Mouse (Mus musculus) urinary bladder, postnatal 14 days (tissue): ENCODE results near the gene Ptpn20.

Experiments used
- DNase-seq: peaks from one replicate; pipeline ENCODE4 v3.0.0; 2021; ENCODE audit warnings: low spot score

Ptpn20 gene

DNA sequence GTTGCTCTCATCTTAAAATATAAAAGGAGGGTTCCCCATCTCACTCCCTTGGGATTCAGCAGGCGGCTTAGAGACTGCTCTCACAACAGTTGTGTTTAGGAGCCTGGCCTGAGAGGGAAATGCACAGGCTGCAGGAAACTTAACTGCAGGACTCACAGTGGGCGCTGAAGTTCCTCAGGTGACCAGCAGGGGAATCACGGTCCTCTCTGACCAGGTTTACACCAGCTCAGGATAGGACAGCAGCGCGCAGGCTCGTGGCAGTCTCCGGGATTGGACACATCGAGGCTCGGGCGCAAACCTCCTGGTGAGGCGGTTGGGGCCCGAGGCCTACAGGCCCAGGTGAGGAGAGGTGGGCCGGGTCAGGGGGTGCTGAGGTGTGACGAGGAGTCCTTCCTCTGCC is at the start of gene Ptpn20:
Gene Ptpn20 (plus strand): TSS at position 257 of the 400 bp plus-strand sequence.
- no peak for DNase-seq

DNA sequence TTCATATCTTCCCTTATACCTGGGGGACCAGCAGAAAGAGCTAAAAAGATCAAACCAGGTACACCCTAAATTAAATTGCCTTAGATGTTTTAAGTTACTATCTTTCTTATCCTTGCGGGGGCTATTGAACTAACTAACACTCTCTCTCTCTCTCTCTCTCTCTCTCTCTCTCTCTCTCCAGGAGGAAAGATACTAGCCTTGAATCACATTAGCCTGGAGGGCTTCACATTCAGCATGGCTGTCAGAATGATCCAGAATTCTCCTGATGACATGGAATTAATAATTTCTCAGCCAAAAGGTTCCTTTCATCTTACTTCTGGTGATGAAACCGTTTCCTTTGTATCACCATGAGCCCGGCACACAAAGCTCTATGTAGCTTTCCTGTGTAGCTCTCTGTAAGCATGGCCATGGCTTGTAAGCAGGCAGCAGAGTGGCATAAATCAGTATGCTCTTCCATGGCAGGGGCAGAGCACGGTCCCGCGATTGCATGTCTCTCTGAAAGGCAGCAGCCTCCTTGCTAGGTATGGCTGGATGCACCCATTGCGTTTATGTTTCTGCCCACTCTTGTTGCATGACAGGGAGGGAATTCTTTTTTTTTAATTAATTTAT is 49.3 kb upstream of the Ptpn20 start:
- DNase-seq = no peak

- no peak for DNase-seq
Observed at GRCm38 (mm10) chr14:33545565-33546143, 43.4 kb upstream of the Ptpn20 start.

- no peak for DNase-seq
Observed at GRCm38 (mm10) chr14:33548650-33549049, 40.4 kb upstream of the Ptpn20 start.

DNA sequence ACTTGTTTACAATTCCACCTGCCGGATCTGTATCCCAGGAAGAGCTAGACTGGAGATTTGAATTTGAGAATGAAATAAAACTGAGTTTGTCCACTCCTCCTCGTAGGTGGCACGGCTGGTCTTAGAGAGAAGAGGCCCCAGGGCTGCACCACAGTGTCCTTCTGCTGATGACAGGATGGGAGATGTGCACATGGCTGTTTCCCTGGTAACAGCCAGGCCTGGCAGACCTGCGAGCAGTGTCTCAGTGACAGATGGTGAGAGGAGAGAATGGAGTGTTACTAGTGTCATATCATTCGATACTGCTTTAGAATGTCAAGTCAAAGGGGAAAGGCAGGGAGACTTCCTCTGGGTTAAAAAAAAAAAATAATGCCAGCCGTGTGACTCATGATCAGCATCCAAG is 39.2 kb upstream of the Ptpn20 start:
- no peak for DNase-seq

GRCm38 (mm10) chr14:33570737-33571136 is 18.3 kb upstream of the Ptpn20 start:
- DNase-seq = no peak

DNA sequence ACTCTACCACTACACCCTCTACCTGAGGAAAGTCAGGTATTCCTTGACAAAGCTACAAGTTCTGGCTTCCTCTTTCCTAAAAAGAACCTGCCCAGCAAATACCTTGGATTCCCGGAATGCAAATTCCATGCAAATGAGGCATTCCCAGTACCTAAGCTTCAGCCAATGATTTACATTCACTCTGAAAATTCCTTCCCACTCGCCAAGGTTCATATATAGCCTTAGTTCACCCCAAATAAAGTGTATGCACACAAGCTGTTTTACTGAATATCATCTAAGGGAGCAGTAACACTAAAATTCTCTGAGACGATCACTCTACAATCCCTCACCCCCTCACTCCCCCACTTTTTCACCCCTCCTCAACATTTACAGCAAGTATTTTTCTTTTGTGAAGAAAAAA is 15.4 kb upstream of the Ptpn20 start:
- DNase-seq = no peak

GRCm38 (mm10) chr14:33579771-33580484 is 9.1 kb upstream of the Ptpn20 start:
- no peak for DNase-seq

- no peak for DNase-seq
Observed at GRCm38 (mm10) chr14:33598376-33599130, 9.5 kb downstream of the Ptpn20 start.

GRCm38 (mm10) chr14:33607431-33607830 is 18.4 kb downstream of the Ptpn20 start:
- no peak for DNase-seq

- DNase-seq = no peak
Observed at GRCm38 (mm10) chr14:33625036-33625435, 36.0 kb downstream of the Ptpn20 start.

DNA sequence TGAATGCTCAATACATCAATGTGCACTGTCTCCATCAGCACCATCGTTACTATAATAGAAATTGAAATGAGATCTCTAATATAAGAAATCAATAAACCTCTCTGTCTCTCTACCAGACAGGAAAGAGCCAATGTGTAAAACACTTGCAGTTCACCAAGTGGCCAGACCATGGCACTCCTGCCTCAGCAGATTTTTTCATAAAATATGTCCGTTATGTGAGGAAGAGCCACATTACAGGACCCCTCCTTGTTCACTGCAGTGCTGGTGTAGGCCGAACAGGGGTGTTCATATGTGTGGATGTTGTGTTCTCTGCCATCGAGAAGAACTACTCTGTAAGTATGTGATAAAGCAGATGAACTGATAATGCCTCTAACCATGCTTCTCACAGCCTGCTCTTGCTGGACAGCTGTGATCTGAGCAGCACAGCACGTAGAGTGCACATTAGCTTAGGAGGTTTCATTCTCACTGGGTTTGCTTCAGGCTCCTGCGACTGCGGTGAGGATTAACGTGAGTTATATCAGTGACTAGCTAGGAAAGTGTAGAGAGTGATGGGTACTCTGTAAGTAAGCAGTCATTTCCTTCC is 43.9 kb downstream of the Ptpn20 start:
- no peak for DNase-seq

- DNase-seq = no peak
Observed at GRCm38 (mm10) chr14:33634354-33634753, 45.3 kb downstream of the Ptpn20 start.

DNA sequence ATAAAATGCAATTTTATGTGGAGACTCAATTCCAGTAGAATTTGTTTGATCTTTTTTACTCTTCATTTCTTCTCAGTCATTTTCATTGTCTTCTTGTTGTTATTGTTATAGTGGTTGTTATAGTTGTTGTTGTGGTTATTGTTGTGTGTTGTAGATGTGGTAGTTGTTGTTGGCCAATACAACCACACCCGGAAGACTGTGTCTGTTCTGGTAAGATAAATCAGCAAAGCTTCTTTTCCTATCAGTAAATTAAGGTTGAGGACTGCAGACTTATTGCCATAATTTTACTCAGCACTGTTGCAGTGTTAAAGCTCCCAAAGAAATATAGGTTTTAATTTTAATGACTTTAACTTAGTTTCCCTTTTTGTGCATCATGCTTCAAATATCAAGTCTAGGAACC is 45.8 kb downstream of the Ptpn20 start:
- no peak for DNase-seq

- no peak for DNase-seq
Observed at GRCm38 (mm10) chr14:33639357-33639756, 50.4 kb downstream of the Ptpn20 start.

GRCm38 (mm10) chr14:33650721-33651120 is 61.7 kb downstream of the Ptpn20 start:
- DNase-seq = no peak

GRCm38 (mm10) chr14:33657471-33657901 is 68.5 kb downstream of the Ptpn20 start:
- DNase-seq = no peak

DNA sequence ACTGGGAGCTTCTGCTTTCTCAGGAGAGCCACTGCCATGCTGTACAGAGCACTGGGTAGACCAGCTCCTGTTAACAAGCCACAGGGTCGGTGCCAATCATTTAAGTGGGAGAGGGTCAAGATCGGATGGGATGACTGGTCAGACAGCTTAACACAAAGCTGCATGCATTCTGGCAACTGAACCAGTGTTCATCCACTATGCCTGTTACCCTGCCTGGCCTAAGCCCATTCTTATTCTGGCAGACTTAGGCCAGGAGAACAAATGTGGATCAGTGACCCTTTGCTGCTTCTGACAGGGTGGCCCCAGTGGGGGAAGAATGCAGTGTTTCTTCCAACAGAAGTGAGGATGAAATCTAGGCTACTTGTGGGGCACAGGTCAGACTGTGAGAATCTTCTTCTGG is 69.3 kb downstream of the Ptpn20 start:
- no peak for DNase-seq

DNA sequence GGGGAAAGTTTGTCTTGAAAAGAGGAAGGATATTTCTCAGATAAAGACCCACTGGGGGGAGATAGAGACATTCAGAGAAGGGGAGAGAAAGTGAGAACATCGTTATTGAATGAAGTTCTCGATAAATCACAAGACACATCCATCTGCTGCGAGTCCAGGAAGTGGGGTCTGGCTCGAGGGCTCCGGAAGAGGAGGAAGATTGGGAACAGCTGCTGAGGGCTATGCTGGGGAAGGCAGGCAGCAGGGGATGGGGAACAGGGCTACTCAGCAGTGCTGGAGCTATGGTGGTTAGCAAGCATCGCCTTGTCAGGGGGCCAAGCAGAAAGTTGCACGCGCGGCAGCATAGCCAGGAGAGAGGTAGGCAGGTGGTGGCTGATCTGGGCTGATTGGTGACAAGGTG is 73.1 kb downstream of the Ptpn20 start:
- no peak for DNase-seq

- DNase-seq = no peak
Observed at GRCm38 (mm10) chr14:33666301-33666700, 77.3 kb downstream of the Ptpn20 start.

DNA sequence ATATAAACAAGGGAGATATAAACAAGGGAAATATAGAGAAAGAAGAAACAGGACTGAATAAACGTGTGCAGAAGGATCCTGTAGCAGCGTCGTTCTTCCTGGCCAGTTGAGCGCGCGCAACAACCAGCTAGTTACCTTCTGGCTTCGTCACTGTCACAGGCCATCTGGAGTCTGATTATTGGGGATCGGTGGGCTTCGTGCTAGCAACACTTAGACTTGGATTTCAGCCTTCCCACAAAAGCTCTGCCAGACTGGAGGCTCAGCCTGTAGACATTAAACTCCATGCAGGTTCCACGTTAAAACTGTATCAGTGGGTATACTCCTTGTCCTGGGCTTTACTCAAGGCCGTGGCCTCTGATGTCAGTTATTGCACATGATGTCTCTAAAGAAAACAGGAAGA is 80.9 kb downstream of the Ptpn20 start:
- no peak for DNase-seq

DNA sequence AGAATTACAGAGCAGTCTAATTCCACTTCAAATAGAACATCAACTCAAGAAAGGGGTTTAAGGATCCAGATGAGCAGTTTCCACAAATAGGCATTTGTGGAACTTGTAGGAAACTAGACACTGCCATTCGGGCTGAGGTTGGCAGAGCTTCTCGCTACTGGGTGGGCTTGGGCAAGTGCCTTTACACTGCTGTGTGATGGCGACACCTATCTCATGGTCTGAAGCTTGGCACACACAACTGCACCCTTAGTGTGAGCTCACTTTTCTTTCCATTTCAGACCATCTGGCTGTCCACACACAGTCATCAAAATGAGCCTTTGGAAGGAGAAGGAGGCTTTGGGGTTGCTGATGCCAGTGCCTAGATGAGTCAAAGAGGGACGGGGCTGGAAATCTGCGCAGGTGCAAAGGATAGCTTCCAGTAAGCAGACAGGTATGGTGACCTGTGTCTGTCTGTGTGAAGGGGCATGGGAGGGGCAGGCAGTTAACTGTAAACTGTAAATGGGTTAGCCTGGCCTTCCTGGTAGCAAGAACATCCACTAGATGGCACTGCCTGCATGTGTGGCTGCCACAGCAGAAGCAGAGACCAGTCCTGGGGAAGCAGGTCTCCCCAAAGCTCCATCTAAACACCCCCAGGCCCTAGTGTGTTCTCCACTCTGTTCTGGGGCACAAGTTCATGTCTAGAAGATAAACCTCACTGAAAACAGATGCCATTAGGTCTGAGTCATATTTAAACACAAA is 84.5 kb downstream of the Ptpn20 start:
- DNase-seq = peak; percentile 58
